Mouse (Mus musculus): ENCODE measurements at regions not wholly inside any gene's neighbourhood (a gene's known extent, or its start where the extent isn't known, plus 50 kb on each side); places are given as distances from the start of the nearest gene placed in this dataset.
A peak's percentile ranks its signal among the peaks of the same experiment; 100 is the strongest.

DNA sequence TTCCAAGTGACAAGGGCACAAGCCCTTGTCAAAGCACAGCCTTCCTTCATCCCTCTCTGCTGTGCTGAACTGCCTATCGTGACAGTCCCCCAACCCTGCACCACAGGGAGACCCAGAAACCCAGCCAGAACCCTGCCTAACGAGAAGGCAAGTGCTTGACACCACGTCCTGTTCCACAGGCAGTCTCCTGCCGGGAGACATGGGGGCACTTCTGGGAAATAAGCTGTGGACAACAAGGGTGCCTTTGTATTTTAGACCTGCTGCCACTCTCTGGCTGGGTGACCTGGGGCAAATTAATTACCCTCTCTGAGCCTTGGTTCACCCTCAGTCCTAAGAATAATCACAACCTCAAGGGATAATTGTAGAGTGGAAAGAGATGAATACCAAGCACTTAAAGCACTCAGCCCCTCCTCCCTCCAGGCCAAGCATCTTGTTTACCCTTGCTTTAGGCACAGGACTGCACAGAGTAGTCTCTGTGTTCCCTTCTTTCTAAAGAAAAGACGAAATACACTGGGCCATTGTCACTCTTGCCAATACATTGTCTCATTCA is 177.6 kb downstream of the Tle3 start:
- Histone ChIP-seq H3K36me3 (no peaks in the 10 kb centered on the region), H3K4me2 (no peak overlapping the region), H3K27ac (ENCODE audit: poor library complexity, severe bottlenecking) (no peak overlapping the region), H3K4me1 (replicated peaks) (no peaks in the 10 kb centered on the region), H3K9ac (no peak overlapping the region), H3K9me3 (replicated peaks) (0 out of 2 replicates have a peak, but pooled peaks cover 9% of the 10 kb centered on the region), H3K4me3 (no peak overlapping the region), H3K27me3 (replicated peaks) (peaks cover 12% of the 10 kb centered on the region; the same call in 1 of the 2 replicates)
- ATAC-seq (ENCODE audit: insufficient number of reproducible peaks, low FRiP score): no peak
- 45% methylated on average over 5 of the region's 5 CpGs for WGBS

DNA sequence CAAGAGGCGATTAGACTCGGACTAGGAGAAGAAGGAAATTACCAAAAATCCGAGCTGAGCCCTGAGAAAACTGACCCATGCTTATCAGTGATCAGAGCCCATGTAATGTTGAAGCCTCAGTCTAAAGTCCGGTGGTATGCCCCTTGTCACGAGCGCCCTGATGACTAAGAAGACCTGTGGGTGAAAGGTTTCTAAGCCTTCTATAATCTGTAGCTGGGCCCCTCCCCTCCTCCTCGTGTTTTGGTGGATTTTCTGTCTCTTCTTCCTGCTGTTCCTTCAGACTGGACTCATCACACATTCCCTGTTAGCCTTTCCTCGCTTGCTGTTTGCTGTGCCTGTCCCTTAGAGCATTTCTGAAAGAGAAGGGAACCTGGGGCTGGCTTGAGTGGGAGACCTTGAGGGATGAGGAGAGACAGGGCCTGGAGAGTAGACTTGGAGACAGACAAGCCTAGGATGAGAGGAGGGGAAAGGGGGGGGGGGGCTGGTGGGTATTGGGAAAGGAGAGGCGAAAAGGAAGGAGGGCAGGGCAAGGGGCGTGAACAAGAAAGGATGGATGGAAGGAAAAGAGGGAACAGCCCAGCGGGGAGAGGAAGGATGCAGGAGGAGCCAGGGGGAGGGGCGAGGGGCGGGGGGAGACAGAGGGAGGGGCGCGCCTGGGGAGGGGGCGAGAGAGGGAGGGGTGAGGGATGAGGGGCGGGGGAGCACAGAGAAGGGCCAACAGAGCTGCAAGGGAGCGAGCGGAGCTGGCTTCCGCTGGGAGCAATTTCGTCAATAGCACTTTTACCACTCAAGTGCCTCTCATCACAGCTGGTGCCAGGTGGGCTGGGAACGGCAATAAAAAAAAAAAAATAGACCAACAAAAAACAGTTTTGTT is 165.4 kb downstream of the Tle3 start:
- peaks cover 5% of the 10 kb centered on the region; the same call in 1 of the 2 replicates for H3K9me3 ChIP-seq (replicated peaks)
- no peaks in the 10 kb centered on the region for H3K36me3 ChIP-seq
- no peak for ATAC-seq (ENCODE audit: insufficient number of reproducible peaks, low FRiP score)
- peaks cover 23% of the 10 kb centered on the region for H3K27me3 ChIP-seq (replicated peaks)
- no peak overlapping the region for H3K9ac ChIP-seq
- peak overlapping the region; percentile 53 for H3K4me2 ChIP-seq
- no peak overlapping the region for H3K4me3 ChIP-seq
- 19% methylated on average over 17 of the region's 22 CpGs for WGBS
- H3K4me1 ChIP-seq (replicated peaks): peaks cover 7% of the 10 kb centered on the region
- H3K27ac ChIP-seq (ENCODE audit: poor library complexity, severe bottlenecking): no peak overlapping the region

DNA sequence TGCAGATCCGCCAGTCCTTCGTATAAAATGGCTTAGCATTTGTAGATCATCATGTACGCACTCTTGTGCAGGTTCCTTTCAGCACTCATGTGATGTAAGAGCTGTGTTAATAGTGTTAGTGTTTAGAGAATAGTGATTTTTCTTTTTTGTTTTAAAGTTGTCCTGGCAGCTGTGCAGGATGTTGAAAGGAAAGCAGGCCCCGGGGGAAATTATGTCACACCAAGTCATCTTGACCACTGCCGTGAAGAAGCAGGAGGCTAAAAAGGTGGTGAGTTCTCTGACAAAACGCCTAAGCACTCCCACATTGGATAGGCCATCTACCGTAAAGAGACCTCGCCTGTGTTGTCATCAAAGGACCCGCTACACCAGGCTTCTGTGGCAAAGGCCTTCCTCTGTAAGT is 161.1 kb downstream of the Tle3 start:
- no peak overlapping the region for H3K9ac ChIP-seq
- no peaks in the 10 kb centered on the region for H3K9me3 ChIP-seq (replicated peaks)
- H3K36me3 ChIP-seq: no peaks in the 10 kb centered on the region
- H3K27ac ChIP-seq (ENCODE audit: poor library complexity, severe bottlenecking): no peak overlapping the region
- H3K4me2 ChIP-seq: no peak overlapping the region
- peaks cover 7% of the 10 kb centered on the region for H3K4me1 ChIP-seq (replicated peaks)
- H3K27me3 ChIP-seq (replicated peaks): peaks cover 20% of the 10 kb centered on the region
- no peak for ATAC-seq (ENCODE audit: insufficient number of reproducible peaks, low FRiP score)
- H3K4me3 ChIP-seq: no peak overlapping the region
- WGBS: 70% methylated on average over 9 of the region's 9 CpGs

DNA sequence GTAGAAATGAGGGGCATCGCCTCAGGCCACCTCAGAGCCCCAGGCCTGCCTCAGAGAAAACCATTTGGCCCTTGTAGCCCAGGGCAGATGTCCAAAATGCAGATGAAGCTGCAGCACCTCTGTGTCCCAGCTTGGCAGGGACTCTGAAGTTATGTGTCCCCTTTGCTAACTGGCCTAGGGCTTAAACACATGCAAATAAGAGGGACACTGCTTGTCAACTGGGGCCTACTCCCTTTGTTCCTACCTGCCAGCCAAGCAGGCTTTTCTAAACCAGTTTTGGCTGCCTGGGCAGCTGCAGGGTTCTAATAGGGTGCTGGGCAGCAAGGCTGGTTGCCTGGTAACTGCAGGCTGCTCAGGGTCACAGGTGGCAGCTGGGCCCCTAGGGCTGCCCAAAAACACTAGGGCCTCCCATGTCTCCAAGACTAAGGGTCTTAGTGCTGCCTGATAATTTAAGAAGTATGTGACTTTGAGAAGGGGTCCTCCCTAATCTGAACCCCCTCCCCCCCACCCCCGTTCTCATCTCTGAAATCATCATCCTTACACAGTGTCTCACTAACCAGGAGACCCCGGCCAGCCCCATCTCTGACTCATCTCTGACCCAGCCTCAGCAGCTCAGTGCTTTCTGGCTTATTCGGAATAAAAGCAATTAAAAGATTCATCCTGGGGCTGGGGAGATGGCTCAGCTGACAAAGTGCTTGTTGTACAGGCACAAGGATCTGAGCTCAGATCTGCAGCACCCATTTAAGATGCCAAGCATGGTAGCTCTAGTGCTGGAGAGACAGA is 158.3 kb downstream of the Tle3 start:
- no peak overlapping the region for H3K9ac ChIP-seq
- no peak overlapping the region for H3K27ac ChIP-seq (ENCODE audit: poor library complexity, severe bottlenecking)
- WGBS: 71% methylated on average over 4 of the region's 4 CpGs
- no peak for ATAC-seq (ENCODE audit: insufficient number of reproducible peaks, low FRiP score)
- H3K4me1 ChIP-seq (replicated peaks): no peaks in the 10 kb centered on the region
- H3K4me2 ChIP-seq: no peak overlapping the region
- no peaks in the 10 kb centered on the region for H3K36me3 ChIP-seq
- H3K27me3 ChIP-seq (replicated peaks): peaks cover 6% of the 10 kb centered on the region; the same call in 1 of the 2 replicates
- no peaks in the 10 kb centered on the region for H3K9me3 ChIP-seq (replicated peaks)
- no peak overlapping the region for H3K4me3 ChIP-seq

DNA sequence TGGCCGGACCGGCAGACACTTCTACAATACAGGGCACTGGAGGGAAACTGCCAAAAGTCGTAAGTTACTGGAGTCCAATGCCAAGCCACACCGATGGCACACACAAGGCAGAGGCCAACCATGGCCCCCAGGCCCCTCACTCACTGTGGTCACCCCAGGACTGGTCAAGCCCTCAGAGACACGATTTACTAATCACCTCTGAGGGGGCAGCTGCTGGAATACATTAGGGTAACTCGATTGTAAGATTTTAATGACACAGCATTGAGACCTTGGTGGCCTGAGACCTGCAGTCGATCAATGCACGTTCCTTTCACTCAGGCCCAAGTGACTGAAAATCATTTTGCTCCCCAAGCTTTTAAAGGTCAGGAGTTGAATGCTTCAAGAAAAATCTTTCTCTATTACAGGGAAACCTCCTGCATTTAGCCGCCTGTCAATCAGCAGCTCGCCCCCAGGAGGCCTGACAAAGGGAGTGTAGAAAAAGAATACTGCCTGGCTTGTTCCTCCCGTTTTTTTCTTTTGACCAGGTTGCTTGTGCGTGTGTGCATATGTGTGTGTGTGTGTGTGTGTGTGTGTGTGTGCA is 156.2 kb downstream of the Tle3 start:
- Histone ChIP-seq H3K9me3 (replicated peaks) (no peaks in the 10 kb centered on the region), H3K4me2 (no peak overlapping the region), H3K27me3 (replicated peaks) (no peaks in the 10 kb centered on the region; the same call in 1 of the 2 replicates), H3K36me3 (no peaks in the 10 kb centered on the region), H3K4me1 (replicated peaks) (no peaks in the 10 kb centered on the region), H3K4me3 (no peak overlapping the region), H3K9ac (no peak overlapping the region), H3K27ac (ENCODE audit: poor library complexity, severe bottlenecking) (no peak overlapping the region)
- no peak for ATAC-seq (ENCODE audit: insufficient number of reproducible peaks, low FRiP score)
- WGBS: 65% methylated on average over 12 of the region's 12 CpGs

DNA sequence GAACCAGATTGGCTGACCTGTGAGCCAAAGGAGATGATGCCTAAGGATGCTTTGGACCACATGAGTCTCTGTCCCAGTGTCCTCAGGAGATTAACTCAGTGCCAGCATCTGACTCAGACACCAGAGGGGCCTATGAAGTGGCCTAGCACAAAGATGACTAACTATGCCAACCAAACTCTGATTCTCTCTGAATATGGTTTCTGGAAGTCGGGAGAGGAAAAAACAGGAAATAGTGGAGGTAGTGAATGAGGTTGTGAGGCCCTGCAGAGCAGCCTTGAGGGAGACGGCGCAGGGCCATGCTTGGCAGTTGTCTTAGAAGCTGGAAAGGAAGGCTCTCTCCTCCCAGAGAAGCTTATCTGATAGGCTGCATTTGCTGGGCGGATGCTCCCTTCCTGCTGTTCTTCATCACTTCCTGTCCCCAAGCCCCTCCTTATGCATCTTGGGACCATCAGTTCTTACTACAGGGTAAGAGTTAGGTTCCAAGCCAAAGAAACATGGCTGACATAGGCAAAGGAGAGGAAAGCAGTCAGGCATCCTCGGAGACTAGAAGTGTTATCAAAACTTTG is 155.4 kb downstream of the Tle3 start:
- ATAC-seq (ENCODE audit: insufficient number of reproducible peaks, low FRiP score): no peak
- H3K27me3 ChIP-seq (replicated peaks): no peaks in the 10 kb centered on the region; the same call in 1 of the 2 replicates
- no peak overlapping the region for H3K9ac ChIP-seq
- WGBS: 43% methylated on average over 5 of the region's 5 CpGs
- peaks cover 5% of the 10 kb centered on the region; the same call in 1 of the 2 replicates for H3K9me3 ChIP-seq (replicated peaks)
- H3K4me2 ChIP-seq: no peak overlapping the region
- no peak overlapping the region for H3K27ac ChIP-seq (ENCODE audit: poor library complexity, severe bottlenecking)
- H3K4me1 ChIP-seq (replicated peaks): no peaks in the 10 kb centered on the region
- H3K4me3 ChIP-seq: no peak overlapping the region
- no peaks in the 10 kb centered on the region for H3K36me3 ChIP-seq

DNA sequence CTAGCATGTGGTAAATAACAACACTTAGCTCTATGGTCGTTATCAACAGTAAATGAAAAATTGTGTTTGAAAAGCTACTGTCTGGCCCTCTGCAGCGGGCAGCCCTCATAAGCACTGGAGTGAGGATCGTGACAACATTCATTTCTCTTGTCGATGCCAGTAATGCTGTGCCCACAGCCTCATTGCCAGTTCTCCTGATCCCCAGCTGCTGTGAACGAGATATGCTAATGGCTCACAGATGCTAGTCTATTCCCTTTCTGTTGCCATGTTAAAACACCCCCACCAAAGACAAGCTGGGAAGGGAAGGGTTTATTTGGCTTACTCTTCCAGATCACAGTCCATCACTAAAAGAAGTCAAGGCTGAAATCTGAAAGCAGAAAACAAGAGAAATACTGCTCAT is 148.0 kb downstream of the Tle3 start:
- ATAC-seq (ENCODE audit: insufficient number of reproducible peaks, low FRiP score): no peak
- Histone ChIP-seq H3K4me2 (no peak overlapping the region), H3K9ac (no peak overlapping the region), H3K9me3 (replicated peaks) (peaks cover 8% of the 10 kb centered on the region; the same call in 1 of the 2 replicates), H3K27me3 (replicated peaks) (no peaks in the 10 kb centered on the region; the same call in 1 of the 2 replicates), H3K4me3 (no peak overlapping the region), H3K4me1 (replicated peaks) (peaks cover 5% of the 10 kb centered on the region), H3K27ac (ENCODE audit: poor library complexity, severe bottlenecking) (no peak overlapping the region), H3K36me3 (no peaks in the 10 kb centered on the region)
- WGBS: 79% methylated on average over 5 of the region's 5 CpGs

DNA sequence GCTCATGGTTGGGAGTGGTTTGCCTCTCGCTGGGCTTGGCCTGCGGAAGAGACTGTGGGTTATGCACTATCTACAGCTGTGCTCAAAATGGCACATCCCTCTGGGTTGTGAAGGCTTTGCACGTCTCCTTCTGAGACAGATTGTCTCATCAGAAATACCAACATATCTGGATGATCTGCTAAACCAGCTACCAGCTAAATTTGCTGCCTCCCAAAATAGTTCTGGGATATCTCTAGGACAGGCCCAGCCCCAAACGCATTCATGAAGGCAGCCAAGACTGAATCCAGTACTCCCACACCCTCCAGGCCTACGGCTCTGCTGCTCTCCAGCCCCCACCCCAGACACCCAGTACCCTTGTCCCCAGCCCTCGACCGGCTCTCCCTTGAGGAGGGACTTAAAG is 145.7 kb downstream of the Tle3 start:
- Histone ChIP-seq H3K4me2 (no peak overlapping the region), H3K27me3 (replicated peaks) (peaks cover 5% of the 10 kb centered on the region; the same call in 1 of the 2 replicates), H3K4me1 (replicated peaks) (peaks cover 5% of the 10 kb centered on the region), H3K27ac (ENCODE audit: poor library complexity, severe bottlenecking) (no peak overlapping the region), H3K9me3 (replicated peaks) (peaks cover 6% of the 10 kb centered on the region; the same call in 1 of the 2 replicates), H3K9ac (no peak overlapping the region), H3K36me3 (no peaks in the 10 kb centered on the region), H3K4me3 (no peak overlapping the region)
- WGBS: 38% methylated on average over 7 of the region's 7 CpGs
- no peak for ATAC-seq (ENCODE audit: insufficient number of reproducible peaks, low FRiP score)

DNA sequence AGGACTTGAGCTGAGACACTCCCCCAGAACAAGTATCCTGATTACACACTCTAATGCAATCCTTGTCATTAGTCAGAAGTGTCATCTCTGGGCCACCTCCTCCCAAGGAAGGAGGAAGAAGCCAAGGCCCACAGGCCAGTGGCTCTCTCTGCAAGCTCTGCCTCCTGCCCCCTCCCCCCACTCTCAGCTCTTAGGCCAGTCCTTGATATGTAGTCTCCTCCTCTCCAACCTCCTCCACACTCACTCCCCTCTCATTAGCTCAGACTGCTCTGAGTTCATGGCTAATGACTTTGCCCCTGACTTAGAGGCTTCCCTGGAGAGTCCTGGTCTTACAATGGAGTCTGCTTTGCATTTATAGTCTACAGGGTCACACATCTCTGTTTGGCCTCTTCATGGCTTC is 139.3 kb downstream of the Tle3 start:
- H3K4me3 ChIP-seq: no peak overlapping the region
- no peaks in the 10 kb centered on the region for H3K9me3 ChIP-seq (replicated peaks)
- H3K36me3 ChIP-seq: no peaks in the 10 kb centered on the region
- peaks cover 50% of the 10 kb centered on the region for H3K27me3 ChIP-seq (replicated peaks)
- no peak overlapping the region for H3K9ac ChIP-seq
- H3K4me2 ChIP-seq: no peak overlapping the region
- no peak for ATAC-seq (ENCODE audit: insufficient number of reproducible peaks, low FRiP score)
- H3K4me1 ChIP-seq (replicated peaks): peaks cover 7% of the 10 kb centered on the region; the same call in 1 of the 2 replicates
- H3K27ac ChIP-seq (ENCODE audit: poor library complexity, severe bottlenecking): no peak overlapping the region

DNA sequence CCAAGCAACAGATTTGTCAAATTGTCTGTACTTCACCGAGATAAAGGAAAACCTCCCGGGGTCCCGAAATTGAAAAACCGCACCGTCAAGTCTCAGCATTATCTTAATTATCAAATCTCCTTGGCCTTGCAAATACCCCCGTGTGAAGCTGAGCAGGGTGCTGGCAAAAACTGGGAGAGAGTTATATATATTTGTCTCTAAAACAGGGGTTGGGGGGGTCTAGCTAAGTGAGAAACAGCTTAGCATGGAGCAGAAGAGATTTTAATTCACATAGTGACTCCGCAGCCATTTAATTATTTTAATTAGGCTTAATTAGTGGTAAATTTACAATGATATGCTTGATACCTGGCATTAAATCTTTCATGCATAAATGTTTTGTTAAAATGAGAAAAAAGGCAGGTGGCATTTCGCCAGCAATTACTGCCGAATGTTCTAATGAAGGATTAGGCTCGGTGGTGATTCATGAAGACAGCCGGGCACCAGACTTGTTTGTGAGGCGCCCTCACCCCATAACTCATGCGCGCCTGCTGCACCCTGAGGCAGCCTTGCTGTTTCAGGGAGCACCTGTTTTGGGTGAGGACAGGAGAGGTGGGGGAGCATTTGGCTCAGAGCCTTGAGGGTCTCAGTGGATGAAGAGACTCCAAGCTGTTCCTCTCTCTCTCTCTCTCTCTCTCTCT is 138.2 kb downstream of the Tle3 start:
- Histone ChIP-seq H3K4me2 (no peak overlapping the region), H3K27me3 (replicated peaks) (peaks cover 53% of the 10 kb centered on the region), H3K36me3 (no peaks in the 10 kb centered on the region), H3K9ac (no peak overlapping the region), H3K4me3 (no peak overlapping the region), H3K27ac (ENCODE audit: poor library complexity, severe bottlenecking) (no peak overlapping the region), H3K4me1 (replicated peaks) (peaks cover 7% of the 10 kb centered on the region; the same call in 1 of the 2 replicates), H3K9me3 (replicated peaks) (no peaks in the 10 kb centered on the region)
- WGBS: 28% methylated on average over 14 of the region's 14 CpGs
- ATAC-seq (ENCODE audit: insufficient number of reproducible peaks, low FRiP score): no peak

All from heart, embryonic 12.5 days (tissue).